In genomic region chr11:113752158-113752661, GRCm38 (mm10) we compare ENCODE assay signal across 8 mouse cellular contexts. TPM values are rescaled to one million over a fixed set of nuclear protein-coding genes. Genes with fewer than 3 reads are reported as not detected.
A peak's percentile ranks its signal among the peaks of the same experiment; 100 is the strongest.
DNase-seq lines count a peak whose midpoint lies in the region; ATAC-seq and TF ChIP-seq lines count a peak whose summit lies in the region.

No protein-coding gene starts in this region.

- H3K9me3 ChIP-seq in limb, embryonic 11.5 days (ENCODE audit: control insufficient read depth, low read length) = no peaks in the 10 kb centered on the region

- H3K27me3 ChIP-seq in thymus, adult 2 months (ENCODE audit: control insufficient read depth, insufficient read depth, low read length) = no peaks in the 10 kb centered on the region
- H3K27me3 ChIP-seq in limb, embryonic 11.5 days (ENCODE audit: control insufficient read depth, insufficient read depth, low read length) = no peaks in the 10 kb centered on the region

- no peaks in the 10 kb centered on the region for H3K36me3 ChIP-seq in thymus, adult 2 months (ENCODE audit: control insufficient read depth, insufficient read depth, low read length)
- H3K36me3 ChIP-seq in limb, embryonic 11.5 days (ENCODE audit: control insufficient read depth, insufficient read depth, low read length) = no peaks in the 10 kb centered on the region; the same call in 1 of the 2 replicates

- peak overlapping the region; percentile 82 for H3K4me3 ChIP-seq in thymus, adult 2 months (ENCODE audit: control insufficient read depth, insufficient read depth, low read length)
- peak overlapping the region; percentile 52 for H3K4me3 ChIP-seq in embryonic fibroblast, embryonic 13.5 days (ENCODE audit: insufficient read depth, low read length)
- H3K4me3 ChIP-seq in limb, embryonic 11.5 days (ENCODE audit: low read depth, low read length) = peak overlapping the region; percentile 89

- no peak for TF ChIP-seq POLR2A in thymus, adult 2 months (IDR thresholded peaks at IDR 0.05; ENCODE audit: control insufficient read depth, extremely low read depth, insufficient read depth, low read length, poor library complexity)
- no peak for TF ChIP-seq POLR2A in embryonic fibroblast, embryonic 13.5 days (IDR thresholded peaks at IDR 0.05; ENCODE audit: low read depth, low read length)

- peak; percentile 14 for DNase-seq in thymus, adult 2 months
- DNase-seq in thymus, postnatal 0 days (ENCODE audit: low spot score) = no peak
- no peak for DNase-seq in limb, embryonic 11.5 days (ENCODE audit: low spot score)
- DNase-seq in naive thymus-derived CD4-positive, alpha-beta T cell, adult 2 months (ENCODE audit: low read depth) = peak; percentile 68
- DNase-seq in retina, embryonic 14.5 days (ENCODE audit: low spot score) = no peak
- DNase-seq in right cerebral cortex, adult 2 months (ENCODE audit: low spot score in 2 of 2) = no peak
- DNase-seq in kidney, postnatal 10 days = no peak

- H3K4me2 ChIP-seq in limb, embryonic 11.5 days (ENCODE audit: low read depth, severe bottlenecking) = peak overlapping the region; percentile 98

- peak overlapping the region; percentile 12; the same call in 1 of the 2 replicates for H3K27ac ChIP-seq in thymus, adult 2 months (ENCODE audit: control insufficient read depth, insufficient read depth, low read length)
- peak overlapping the region; percentile 30 for H3K27ac ChIP-seq in embryonic fibroblast, embryonic 13.5 days (ENCODE audit: insufficient read depth, low read length)
- H3K27ac ChIP-seq in limb, embryonic 11.5 days (replicated peaks; ENCODE audit: low read depth, low read length) = peak overlapping the region; percentile 95

- no peak for TF ChIP-seq CTCF in thymus, adult 2 months (IDR thresholded peaks at IDR 0.05; ENCODE audit: borderline replicate concordance, control insufficient read depth, extremely low read depth, insufficient read depth, low read length, poor library complexity)
- TF ChIP-seq CTCF in embryonic fibroblast, embryonic 13.5 days (IDR thresholded peaks at IDR 0.05; ENCODE audit: borderline replicate concordance, insufficient read depth, low read length) = no peak

- peaks cover 39% of the 10 kb centered on the region for H3K4me1 ChIP-seq in thymus, adult 2 months (replicated peaks; ENCODE audit: control insufficient read depth, insufficient read depth, low read length)
- H3K4me1 ChIP-seq in embryonic fibroblast, embryonic 13.5 days (ENCODE audit: control insufficient read depth, insufficient read depth, low read length) = peaks cover 9% of the 10 kb centered on the region; the same call in 1 of the 2 replicates
- H3K4me1 ChIP-seq in limb, embryonic 11.5 days (ENCODE audit: control insufficient read depth, insufficient read depth, low read length) = peaks cover 31% of the 10 kb centered on the region

- WGBS in thymus, adult 2 months = 13% methylated on average over 15 of the region's 15 CpGs
- 16% methylated on average over 15 of the region's 15 CpGs for WGBS in limb, embryonic 11.5 days

- peak overlapping the region; percentile 83 for H3K9ac ChIP-seq in limb, embryonic 11.5 days (ENCODE audit: low read length)

- no peak for ATAC-seq in limb, embryonic 11.5 days (ENCODE audit: insufficient number of reproducible peaks, low FRiP score, low TSS enrichment, low read depth)

RNA-seq across cellular contexts. Expression of gene Cdc42ep4, which starts 0.5 kb away (rescaled TPM):
- polyA plus RNA-seq in thymus, adult 2 months (2012; rRNA removed) = 28.7 and 32.8 TPM in 2 replicates
- 37.0 and 38.7 TPM in 2 replicates for polyA plus RNA-seq in thymus, postnatal 0 days (2015; fragmentation: Nextera tagmentation; extraction: Ambion mirVana)
- polyA plus RNA-seq in embryonic fibroblast, embryonic 13.5 days (2011; ENCODE audit: insufficient read length, low read depth, missing spikeins) = 21.3 and 24.1 TPM in 2 replicates
- polyA plus RNA-seq in limb, embryonic 11.5 days (2014; fragmentation: Nextera tagmentation; extraction: Ambion mirVana) = 74.3 and 75.4 TPM in 2 replicates

RNA-seq across cellular contexts. Expression of gene Cpsf4l, which starts 42.4 kb away (rescaled TPM):
- polyA plus RNA-seq in thymus, adult 2 months (2012; rRNA removed) = 0.84 and 1.4 TPM in 2 replicates
- polyA plus RNA-seq in thymus, postnatal 0 days (2015; fragmentation: Nextera tagmentation; extraction: Ambion mirVana) = 38.4 and 45.2 TPM in 2 replicates
- not detected in 2 replicates for polyA plus RNA-seq in embryonic fibroblast, embryonic 13.5 days (2011; ENCODE audit: insufficient read length, low read depth, missing spikeins)
- 0.51 and 0.54 TPM in 2 replicates for polyA plus RNA-seq in limb, embryonic 11.5 days (2014; fragmentation: Nextera tagmentation; extraction: Ambion mirVana)

Comparison
In these comparisons a context has a peak if more than half of its experiments do, and no peak if none do; other contexts are left out.
1. DNase-seq: peak in thymus, adult 2 months (single experiment) and naive thymus-derived CD4-positive, alpha-beta T cell, adult 2 months (single experiment); none in thymus, postnatal 0 days (single experiment), limb, embryonic 11.5 days (single experiment), retina, embryonic 14.5 days (single experiment), right cerebral cortex, adult 2 months (0 of 2) and kidney, postnatal 10 days (single experiment).
2. RNA of gene Cpsf4l, which starts 42.4 kb away (polyA plus RNA-seq): 38.4 to 45.2 TPM in thymus, postnatal 0 days; 0.84 to 1.4 TPM in thymus, adult 2 months, 0.51 to 0.54 TPM in limb, embryonic 11.5 days and not detected in embryonic fibroblast, embryonic 13.5 days; every median in the first group is over 10 times any median in the second.
3. H3K27ac ChIP-seq: peak in every context shown above with its lines; median percentile 95 in limb, embryonic 11.5 days; 30 in embryonic fibroblast, embryonic 13.5 days; 12 in thymus, adult 2 months.
4. Peak in every context shown above with its lines, with median percentiles within 50 percentile points of each other: H3K4me3 ChIP-seq.